Mouse (Mus musculus): ENCODE measurements around the gene Kyat3. TPM values are rescaled to one million over a fixed set of nuclear protein-coding genes. Genes with fewer than 3 reads are reported as not detected.

Gene Kyat3
- total RNA-seq, 2 experiments from 2014 or later = 23.8 to 27.9 TPM

Other genes starting within 250 kb of the Kyat3 start
- gene Gbp5, start 207.1 kb upstream of the Kyat3 start, total RNA-seq (2021) = 10 to 100 TPM in 1 of 2 experiments, 1 to 10 TPM in 1; 6.7 to 11.9 TPM
- 10 to 100 TPM in 1 of 2 experiments, 1 to 10 TPM in 1; 8.5 to 14.3 TPM for gene Gbp7, start 170.7 kb upstream of the Kyat3 start, total RNA-seq (2021)
- gene Gbp3, start 141.0 kb upstream of the Kyat3 start, total RNA-seq (2021) = 10 to 100 TPM; 15.1 to 23.8 TPM
- under 1 TPM; 0.14 to 0.19 TPM for gene Gbp2b, start 106.2 kb upstream of the Kyat3 start, total RNA-seq (2021)
- 10 to 100 TPM; 11.3 to 16.5 TPM for gene Gbp2, start 80.4 kb upstream of the Kyat3 start, total RNA-seq (2021)
- gene Gtf2b, start 64.0 kb downstream of the Kyat3 start, total RNA-seq (2021) = 10 to 100 TPM; 20.9 to 21.1 TPM
- 10 to 100 TPM; 41.9 to 44.5 TPM for gene Pkn2, start 181.0 kb downstream of the Kyat3 start, total RNA-seq (2021)